Mouse (Mus musculus): ENCODE measurements at regions not wholly inside any gene's neighbourhood (a gene's known extent, or its start where the extent isn't known, plus 50 kb on each side); places are given as distances from the start of the nearest gene placed in this dataset.

GRCm38 (mm10) chr5:69040045-69040444 lies 301.4 kb downstream of the Kctd8 start:
- TF ChIP-seq CTCF (IDR thresholded peaks at IDR 0.05), result no peak
- H3K27me3 ChIP-seq, result no peaks in the 10 kb centered on the region
- in situ Hi-C loops (cut with MboI; ENCODE audit: low pct_unique_long_range_greater_than_20kb), result no loop called here
- ChIA-PET POLR2A (no interaction called here), CTCF (interaction anchor here (1.0 kb wide), 1 partner anchor 10 kb away, joined by 3 read pairs; no protein-coding TSS in a partner anchor)
- DNase-seq (ENCODE audit: low read depth, low spot score), result no peak
- no peak for ATAC-seq

- no peak for TF ChIP-seq CTCF (IDR thresholded peaks at IDR 0.05)
- CTCF ChIA-PET, result no interaction called here
- in situ Hi-C loops (cut with MboI; ENCODE audit: low pct_unique_long_range_greater_than_20kb), result no loop called here
- ATAC-seq (no peak), DNase-seq (ENCODE audit: low read depth, low spot score) (no peak)
- POLR2A ChIA-PET, result no interaction called here
- no peaks in the 10 kb centered on the region for H3K27me3 ChIP-seq
Measured at GRCm38 (mm10) chr5:69019386-69019785, 322.1 kb downstream of the Kctd8 start.

- H3K27me3 ChIP-seq, result no peaks in the 10 kb centered on the region
- ChIA-PET POLR2A (no interaction called here), CTCF (no interaction called here)
- ATAC-seq (no peak), DNase-seq (ENCODE audit: low read depth, low spot score) (no peak)
- no peak for TF ChIP-seq CTCF (IDR thresholded peaks at IDR 0.05)
- in situ Hi-C loops (cut with MboI; ENCODE audit: low pct_unique_long_range_greater_than_20kb), result no loop called here
Measured at GRCm38 (mm10) chr5:68986164-68986563, 355.3 kb downstream of the Kctd8 start.

- no peak for TF ChIP-seq CTCF (IDR thresholded peaks at IDR 0.05)
- ChIA-PET CTCF (no interaction called here), POLR2A (no interaction called here)
- ATAC-seq (no peak), DNase-seq (ENCODE audit: low read depth, low spot score) (no peak)
- no peaks in the 10 kb centered on the region for H3K27me3 ChIP-seq
- in situ Hi-C loops (cut with MboI; ENCODE audit: low pct_unique_long_range_greater_than_20kb), result no loop called here
Measured at GRCm38 (mm10) chr5:68954696-68955095, 386.8 kb downstream of the Kctd8 start.

Data from Patski (cell line).